Mouse (Mus musculus) ES-Bruce4 (cell line): ENCODE measurements around the gene Smagp.
A peak's percentile ranks its signal among the peaks of the same experiment; 100 is the strongest.

ENCODE experiments used
- CTCF ChIP-seq: IDR thresholded peaks from one replicate; pipeline ENCODE4 v1.8.1; 2011; ENCODE audit warnings: low read depth, low read length
- POLR2A ChIP-seq: IDR thresholded peaks from one replicate; pipeline ENCODE4 v1.8.1; 2011; ENCODE audit warnings: low read length; ENCODE audit not compliant: insufficient read depth

GRCm38 (mm10) chr15:100669337-100669736 lies 32.6 kb upstream of the Smagp start, which contains the start of gene Bin2:
- TF ChIP-seq CTCF (no peak), POLR2A (peak; percentile 55)
